Mouse (Mus musculus): ENCODE measurements around the gene Chchd4. TPM values are rescaled to one million over a fixed set of nuclear protein-coding genes. Genes with fewer than 3 reads are reported as not detected.

Chchd4 gene
- polyA plus RNA-seq (2012; ENCODE audit: insufficient read depth, insufficient read length, missing spikeins), result 15.7 and 19.6 TPM in 2 replicates

- H3K27ac ChIP-seq (replicated peaks; ENCODE audit: low read depth, low read length), result peak within 1 kb of the TSS; percentile 79
- H3K4me3 ChIP-seq (ENCODE audit: insufficient read depth, low read depth, low read length), result peak within 1 kb of the TSS; percentile 82
- peaks cover 8% of the 10 kb centered on the region; the same call in 1 of the 2 replicates for H3K4me1 ChIP-seq (ENCODE audit: control insufficient read depth, insufficient read depth, insufficient read length, low read length)
Measured at GRCm38 (mm10) chr6:91472868-91473804, at the start of gene Chchd4, which contains the start of gene Tmem43. Gene Chchd4 (minus strand): TSS chr6:91473546. Gene Tmem43 (plus strand): TSS chr6:91473703.

GRCm38 (mm10) chr6:91522816-91523215 is 49.5 kb upstream of the Chchd4 start:
- no peak overlapping the region for H3K27ac ChIP-seq (replicated peaks; ENCODE audit: low read depth, low read length)
- H3K4me3 ChIP-seq (ENCODE audit: insufficient read depth, low read depth, low read length), result no peak overlapping the region
- H3K4me1 ChIP-seq (ENCODE audit: control insufficient read depth, insufficient read depth, insufficient read length, low read length), result no peaks in the 10 kb centered on the region

- Histone ChIP-seq H3K4me3 (ENCODE audit: insufficient read depth, low read depth, low read length) (no peak overlapping the region), H3K27ac (replicated peaks; ENCODE audit: low read depth, low read length) (no peak overlapping the region), H3K4me1 (ENCODE audit: control insufficient read depth, insufficient read depth, insufficient read length, low read length) (peaks cover 3% of the 10 kb centered on the region; the same call in 1 of the 2 replicates)
Measured at GRCm38 (mm10) chr6:91518454-91519020, 45.2 kb upstream of the Chchd4 start.

GRCm38 (mm10) chr6:91515545-91516449 is 42.5 kb upstream of the Chchd4 start, which contains the start of the genes Xpc and Lsm3:
Gene Xpc (minus strand): TSS chr6:91515888.
Gene Lsm3 (plus strand): TSS chr6:91515928.
- Histone ChIP-seq H3K4me1 (ENCODE audit: control insufficient read depth, insufficient read depth, insufficient read length, low read length) (peaks cover 3% of the 10 kb centered on the region; the same call in 1 of the 2 replicates), H3K27ac (replicated peaks; ENCODE audit: low read depth, low read length) (peak within 1 kb of the TSS; percentile 53), H3K4me3 (ENCODE audit: insufficient read depth, low read depth, low read length) (peak within 1 kb of the TSS; percentile 83)

GRCm38 (mm10) chr6:91514737-91515362 is 41.5 kb upstream of the Chchd4 start:
- H3K4me1 ChIP-seq (ENCODE audit: control insufficient read depth, insufficient read depth, insufficient read length, low read length), result peaks cover 3% of the 10 kb centered on the region; the same call in 1 of the 2 replicates
- H3K4me3 ChIP-seq (ENCODE audit: insufficient read depth, low read depth, low read length), result peak overlapping the region; percentile 83
- H3K27ac ChIP-seq (replicated peaks; ENCODE audit: low read depth, low read length), result no peak overlapping the region; the same call in 1 of the 2 replicates

GRCm38 (mm10) chr6:91514135-91514534 is 40.8 kb upstream of the Chchd4 start:
- Histone ChIP-seq H3K4me3 (ENCODE audit: insufficient read depth, low read depth, low read length) (no peak overlapping the region), H3K4me1 (ENCODE audit: control insufficient read depth, insufficient read depth, insufficient read length, low read length) (peaks cover 3% of the 10 kb centered on the region; the same call in 1 of the 2 replicates), H3K27ac (replicated peaks; ENCODE audit: low read depth, low read length) (no peak overlapping the region)

GRCm38 (mm10) chr6:91510211-91510610 is 36.9 kb upstream of the Chchd4 start:
- Histone ChIP-seq H3K4me3 (ENCODE audit: insufficient read depth, low read depth, low read length) (no peak overlapping the region), H3K4me1 (ENCODE audit: control insufficient read depth, insufficient read depth, insufficient read length, low read length) (no peaks in the 10 kb centered on the region; the same call in 1 of the 2 replicates)

GRCm38 (mm10) chr6:91509326-91509725 is 36.0 kb upstream of the Chchd4 start:
- Histone ChIP-seq H3K27ac (replicated peaks; ENCODE audit: low read depth, low read length) (no peak overlapping the region), H3K4me3 (ENCODE audit: insufficient read depth, low read depth, low read length) (no peak overlapping the region), H3K4me1 (ENCODE audit: control insufficient read depth, insufficient read depth, insufficient read length, low read length) (no peaks in the 10 kb centered on the region)

More at GRCm38 (mm10) chr6:91510211-91510610, 36.9 kb upstream of the Chchd4 start:
- no peak overlapping the region for H3K27ac ChIP-seq (replicated peaks; ENCODE audit: low read depth, low read length)

- Histone ChIP-seq H3K4me1 (ENCODE audit: control insufficient read depth, insufficient read depth, insufficient read length, low read length) (no peaks in the 10 kb centered on the region), H3K27ac (replicated peaks; ENCODE audit: low read depth, low read length) (no peak overlapping the region), H3K4me3 (ENCODE audit: insufficient read depth, low read depth, low read length) (no peak overlapping the region)
Measured at GRCm38 (mm10) chr6:91508041-91508440, 34.7 kb upstream of the Chchd4 start.

- Histone ChIP-seq H3K4me1 (ENCODE audit: control insufficient read depth, insufficient read depth, insufficient read length, low read length) (no peaks in the 10 kb centered on the region), H3K4me3 (ENCODE audit: insufficient read depth, low read depth, low read length) (no peak overlapping the region), H3K27ac (replicated peaks; ENCODE audit: low read depth, low read length) (no peak overlapping the region)
Measured at GRCm38 (mm10) chr6:91506036-91506435, 32.7 kb upstream of the Chchd4 start.

GRCm38 (mm10) chr6:91503302-91503701 is 30.0 kb upstream of the Chchd4 start:
- no peak overlapping the region for H3K4me3 ChIP-seq (ENCODE audit: insufficient read depth, low read depth, low read length)
- H3K4me1 ChIP-seq (ENCODE audit: control insufficient read depth, insufficient read depth, insufficient read length, low read length), result no peaks in the 10 kb centered on the region

GRCm38 (mm10) chr6:91494526-91494925 is 21.2 kb upstream of the Chchd4 start:
- no peak overlapping the region for H3K27ac ChIP-seq (replicated peaks; ENCODE audit: low read depth, low read length)
- H3K4me1 ChIP-seq (ENCODE audit: control insufficient read depth, insufficient read depth, insufficient read length, low read length), result no peaks in the 10 kb centered on the region
- H3K4me3 ChIP-seq (ENCODE audit: insufficient read depth, low read depth, low read length), result no peak overlapping the region

More at GRCm38 (mm10) chr6:91503302-91503701, 30.0 kb upstream of the Chchd4 start:
- no peak overlapping the region for H3K27ac ChIP-seq (replicated peaks; ENCODE audit: low read depth, low read length)

- Histone ChIP-seq H3K27ac (replicated peaks; ENCODE audit: low read depth, low read length) (no peak overlapping the region), H3K4me3 (ENCODE audit: insufficient read depth, low read depth, low read length) (no peak overlapping the region), H3K4me1 (ENCODE audit: control insufficient read depth, insufficient read depth, insufficient read length, low read length) (0 out of 2 replicates have a peak, but pooled peaks cover 2% of the 10 kb centered on the region)
Measured at GRCm38 (mm10) chr6:91493053-91493452, 19.7 kb upstream of the Chchd4 start.

- H3K4me1 ChIP-seq (ENCODE audit: control insufficient read depth, insufficient read depth, insufficient read length, low read length), result 0 out of 2 replicates have a peak, but pooled peaks cover 2% of the 10 kb centered on the region
- no peak overlapping the region for H3K4me3 ChIP-seq (ENCODE audit: insufficient read depth, low read depth, low read length)
- H3K27ac ChIP-seq (replicated peaks; ENCODE audit: low read depth, low read length), result no peak overlapping the region
Measured at GRCm38 (mm10) chr6:91491004-91491403, 17.7 kb upstream of the Chchd4 start.
